Mouse (Mus musculus) midbrain, embryonic 15.5 days (tissue): ENCODE measurements around the gene Gm21954. TPM values are rescaled to one million over a fixed set of nuclear protein-coding genes. Genes with fewer than 3 reads are reported as not detected.

Experiments used
- ATAC-seq: fragments of 200-750 bp; cut with Nextera tagmentation; replicated peaks from 2 replicates; pipeline ENCODE4 v1.8.0; 2017; ENCODE audit warnings: moderate TSS enrichment
- H3K27ac ChIP-seq: fragments of 300-500 bp; sonication (generic); 2 replicates; pipeline ENCODE4 v1.5.1; 2015; ENCODE audit warnings: mild to moderate bottlenecking, inconsistent platforms
- H3K27me3 ChIP-seq: fragments of 300-500 bp; sonication (generic); replicated peaks from 2 replicates; pipeline ENCODE4 v1.6.1; 2015; ENCODE audit warnings: inconsistent platforms
- H3K36me3 ChIP-seq: fragments of 300-500 bp; sonication (generic); replicated peaks from 2 replicates; pipeline ENCODE4 v1.6.1; 2015; ENCODE audit warnings: inconsistent platforms
- H3K4me1 ChIP-seq: fragments of 300-500 bp; sonication (generic); 2 replicates; pipeline ENCODE4 v1.6.1; 2015; ENCODE audit warnings: inconsistent platforms
- H3K4me2 ChIP-seq: fragments of 300-500 bp; sonication (generic); 2 replicates; pipeline ENCODE4 v1.6.1; 2015; ENCODE audit warnings: inconsistent platforms, mild to moderate bottlenecking, moderate library complexity
- H3K4me3 ChIP-seq: fragments of 300-500 bp; sonication (generic); 2 replicates; pipeline ENCODE4 v1.5.1; 2015; ENCODE audit warnings: mild to moderate bottlenecking, inconsistent platforms
- H3K9ac ChIP-seq: fragments of 300-500 bp; sonication (generic); 2 replicates; pipeline ENCODE4 v1.6.1; 2015; ENCODE audit warnings: mild to moderate bottlenecking, inconsistent platforms
- H3K9me3 ChIP-seq: fragments of 300-500 bp; sonication (generic); 2 replicates; pipeline ENCODE4 v1.6.1; 2016; ENCODE audit warnings: inconsistent platforms
- WGBS: fragments of 180-500 bp; shearing (Covaris S2); methylation state at CpG from one replicate; pipeline ENCODE4 v1.1.7; 2015; ENCODE audit warnings: mixed read lengths; 5-methylcytosine and 5-hydroxymethylcytosine counted together
- polyA plus RNA-seq: library from polyadenylated mRNA; unstranded; fragments of >200 nt; fragmentation: Nextera tagmentation; extraction: Ambion mirVana; gene quantifications from 2 replicates; pipeline ENCODE4 v1.2.1, GENCODE M21; 2015

Gm21954 gene
- not detected in 2 replicates for polyA plus RNA-seq

- H3K4me3 ChIP-seq = no peak within 1 kb of the TSS
- H3K4me1 ChIP-seq = no peaks in the 10 kb centered on the region
- 89% methylated on average over 2 of the region's 2 CpGs for WGBS
- no peak for ATAC-seq
- no peaks in the 10 kb centered on the region for H3K9me3 ChIP-seq
- no peak within 1 kb of the TSS for H3K4me2 ChIP-seq
- no peaks in the 10 kb centered on the region for H3K27me3 ChIP-seq
- H3K9ac ChIP-seq = no peak within 1 kb of the TSS
- H3K36me3 ChIP-seq = no peaks in the 10 kb centered on the region
- H3K27ac ChIP-seq = no peak within 1 kb of the TSS
These were observed at the start of gene Gm21954 for GRCm38 (mm10) chr3:55472110-55472509. Gm21954 (minus strand) TSS chr3:55472210.

GRCm38 (mm10) chr3:55521776-55522175, 49.8 kb upstream of the Gm21954 start:
- WGBS = 36% methylated on average over 8 of the region's 8 CpGs
- H3K4me2 ChIP-seq = 0 out of 2 replicates have a peak overlapping the region, but pooled peaks have one; percentile 3
- no peak; the same call in 1 of the 2 replicates for ATAC-seq
- no peaks in the 10 kb centered on the region for H3K9me3 ChIP-seq
- peak overlapping the region; percentile 79 for H3K27ac ChIP-seq
- H3K4me3 ChIP-seq = no peak overlapping the region
- no peaks in the 10 kb centered on the region for H3K27me3 ChIP-seq
- 0 out of 2 replicates have a peak, but pooled peaks cover 4% of the 10 kb centered on the region for H3K36me3 ChIP-seq
- H3K9ac ChIP-seq = no peak overlapping the region
- H3K4me1 ChIP-seq = peaks cover 60% of the 10 kb centered on the region

DNA sequence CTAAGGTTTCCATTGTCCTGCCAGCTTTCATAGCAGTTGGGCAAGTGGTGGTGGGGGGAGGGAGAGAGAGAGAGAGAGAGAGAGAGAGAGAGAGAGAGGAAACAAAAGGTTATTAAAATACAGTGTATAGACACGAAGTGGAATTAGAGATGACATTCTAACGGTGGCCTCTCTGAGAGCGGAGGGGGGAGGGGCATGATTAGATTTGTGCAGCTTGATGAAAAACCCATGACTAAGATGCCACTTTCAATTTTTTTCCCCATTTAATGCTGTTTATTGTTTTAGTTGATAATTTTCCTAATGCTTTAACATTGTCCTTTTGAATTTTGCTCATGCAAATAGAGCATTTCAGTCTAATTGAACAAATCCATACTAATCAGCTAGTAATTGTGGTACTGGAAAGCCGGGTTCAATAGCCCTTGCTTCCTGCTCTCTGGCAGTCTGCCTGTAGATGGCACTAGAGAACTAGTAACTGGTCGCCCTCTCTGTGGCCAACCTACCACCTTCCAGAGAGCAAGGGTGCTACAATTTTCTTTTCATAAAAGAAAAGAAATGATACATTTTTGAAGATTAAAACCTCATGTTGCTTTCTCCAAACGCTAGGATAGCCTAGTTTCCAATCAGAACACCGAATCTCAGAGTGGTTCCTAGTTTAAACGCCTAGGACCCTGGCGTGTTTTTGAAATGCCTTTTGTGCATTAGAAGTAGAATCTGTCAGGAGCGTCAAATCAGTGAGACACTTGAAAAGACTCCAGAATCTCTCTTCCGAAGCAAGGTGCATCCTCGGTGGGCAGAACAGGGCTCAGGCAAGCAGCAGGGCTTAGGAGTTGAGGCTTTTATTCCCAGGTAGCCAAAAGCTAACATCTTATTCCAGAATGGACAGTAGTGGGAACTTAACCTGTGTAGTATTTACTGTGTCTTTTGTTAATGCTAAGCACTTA, 48.5 kb upstream of the Gm21954 start:
- H3K9me3 ChIP-seq = no peaks in the 10 kb centered on the region
- 10% methylated on average over 12 of the region's 12 CpGs for WGBS
- peaks cover 52% of the 10 kb centered on the region for H3K4me1 ChIP-seq
- 0 out of 2 replicates have a peak overlapping the region, but pooled peaks have one; percentile 10 for H3K4me2 ChIP-seq
- peak; percentile 77 for ATAC-seq
- no peak overlapping the region for H3K9ac ChIP-seq
- H3K27ac ChIP-seq = peak overlapping the region; percentile 80
- no peaks in the 10 kb centered on the region for H3K27me3 ChIP-seq
- H3K36me3 ChIP-seq = 0 out of 2 replicates have a peak, but pooled peaks cover 4% of the 10 kb centered on the region
- H3K4me3 ChIP-seq = no peak overlapping the region

DNA sequence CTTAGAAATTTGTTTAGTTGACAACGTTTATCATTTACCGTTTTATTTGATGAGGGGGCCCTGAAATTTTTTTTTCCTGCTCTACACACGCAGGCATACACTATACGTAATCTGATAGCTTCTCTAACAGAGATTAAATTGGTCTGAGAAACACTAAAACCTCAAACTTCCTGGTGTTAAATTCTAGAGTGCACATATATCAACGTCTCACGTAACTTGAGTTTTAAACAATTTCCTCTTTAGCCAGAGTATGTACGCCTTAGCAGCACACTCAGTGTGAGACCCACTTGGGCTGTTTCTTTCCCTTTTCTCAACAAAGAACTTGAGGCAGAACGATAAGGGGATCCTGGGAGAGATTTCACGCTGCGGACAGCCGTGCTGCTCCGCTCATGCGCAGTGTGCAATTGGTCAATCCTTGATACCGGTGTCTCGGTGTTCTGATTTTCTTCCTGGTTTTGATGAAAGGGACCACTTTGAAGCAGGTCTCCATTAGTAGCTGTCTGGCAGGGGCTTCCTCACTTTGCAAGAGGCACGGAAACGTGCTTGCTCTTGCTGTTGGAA, 45.5 kb upstream of the Gm21954 start:
- WGBS = 73% methylated on average over 17 of the region's 17 CpGs
- Histone ChIP-seq H3K9ac (no peak overlapping the region), H3K9me3 (no peaks in the 10 kb centered on the region), H3K36me3 (peaks cover 9% of the 10 kb centered on the region), H3K4me3 (no peak overlapping the region), H3K4me1 (peaks cover 25% of the 10 kb centered on the region), H3K4me2 (no peak overlapping the region), H3K27ac (peak overlapping the region; percentile 44), H3K27me3 (no peaks in the 10 kb centered on the region)
- ATAC-seq = no peak

- Histone ChIP-seq H3K27ac (peak overlapping the region; percentile 31), H3K9me3 (no peaks in the 10 kb centered on the region), H3K4me2 (no peak overlapping the region), H3K4me3 (no peak overlapping the region), H3K4me1 (peaks cover 13% of the 10 kb centered on the region), H3K36me3 (peaks cover 9% of the 10 kb centered on the region), H3K27me3 (no peaks in the 10 kb centered on the region), H3K9ac (no peak overlapping the region)
- 51% methylated on average over 5 of the region's 5 CpGs for WGBS
- ATAC-seq = no peak
These were observed 44.0 kb upstream of the Gm21954 start for GRCm38 (mm10) chr3:55515966-55516365.

DNA sequence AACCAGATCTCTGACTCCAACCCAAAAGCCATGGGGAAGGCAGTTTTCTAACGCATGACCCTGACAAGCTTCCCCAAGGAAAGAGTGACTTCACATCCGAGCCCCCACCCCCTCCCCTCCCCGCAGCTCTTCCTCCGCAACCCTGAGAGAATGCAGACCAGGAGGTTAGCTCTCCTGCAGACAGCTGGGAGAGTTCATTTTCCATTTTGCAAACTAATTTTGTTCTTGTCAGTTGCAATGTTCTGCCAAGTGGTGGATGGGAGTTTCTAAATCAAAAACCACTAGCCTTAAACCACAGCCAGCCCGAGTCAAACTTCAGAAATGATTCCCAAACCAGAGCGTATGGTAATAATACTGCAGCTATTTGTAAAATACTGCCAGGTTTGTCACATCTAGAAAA, 39.6 kb upstream of the Gm21954 start:
- 69% methylated on average over 6 of the region's 6 CpGs for WGBS
- no peaks in the 10 kb centered on the region for H3K9me3 ChIP-seq

GRCm38 (mm10) chr3:55510198-55510597, 38.2 kb upstream of the Gm21954 start:
- Histone ChIP-seq H3K9me3 (no peaks in the 10 kb centered on the region), H3K4me2 (no peak overlapping the region), H3K27me3 (no peaks in the 10 kb centered on the region), H3K4me3 (no peak overlapping the region), H3K9ac (no peak overlapping the region), H3K36me3 (peaks cover 38% of the 10 kb centered on the region), H3K4me1 (no peaks in the 10 kb centered on the region), H3K27ac (no peak overlapping the region)
- no peak for ATAC-seq
- WGBS = 89% methylated on average over 7 of the region's 7 CpGs

More for the DNA sequence above, 39.6 kb upstream of the Gm21954 start:
- Histone ChIP-seq H3K36me3 (peaks cover 34% of the 10 kb centered on the region), H3K4me3 (no peak overlapping the region), H3K4me1 (no peaks in the 10 kb centered on the region), H3K4me2 (no peak overlapping the region), H3K9ac (no peak overlapping the region), H3K27me3 (no peaks in the 10 kb centered on the region), H3K27ac (0 out of 2 replicates have a peak overlapping the region, but pooled peaks have one; percentile 36)
- no peak for ATAC-seq

DNA sequence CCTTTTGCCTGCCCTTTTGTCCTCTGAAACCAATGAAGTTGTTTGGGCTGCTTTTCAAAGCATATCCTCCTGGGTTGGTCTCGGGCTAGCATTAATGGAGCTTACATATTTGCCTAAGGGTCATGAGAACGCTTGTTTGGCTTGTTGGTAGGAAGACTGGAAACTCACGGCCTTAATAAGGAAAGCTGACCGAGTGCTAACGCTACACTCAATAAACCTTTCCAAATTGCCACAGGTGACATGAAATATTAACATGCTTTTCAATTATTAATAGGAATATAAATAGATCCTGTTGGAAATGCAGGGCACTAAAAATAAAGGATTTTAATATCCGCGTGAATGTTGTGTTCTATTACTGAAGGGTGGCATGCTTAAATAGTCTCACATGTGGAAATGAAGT, 27.3 kb upstream of the Gm21954 start:
- Histone ChIP-seq H3K9me3 (no peaks in the 10 kb centered on the region), H3K9ac (no peak overlapping the region), H3K4me3 (no peak overlapping the region), H3K27ac (peak overlapping the region; percentile 47; the same call in 1 of the 2 replicates), H3K4me2 (no peak overlapping the region), H3K4me1 (peaks cover 3% of the 10 kb centered on the region; the same call in 1 of the 2 replicates), H3K36me3 (peaks cover 26% of the 10 kb centered on the region), H3K27me3 (no peaks in the 10 kb centered on the region)
- 64% methylated on average over 7 of the region's 7 CpGs for WGBS
- no peak for ATAC-seq

DNA sequence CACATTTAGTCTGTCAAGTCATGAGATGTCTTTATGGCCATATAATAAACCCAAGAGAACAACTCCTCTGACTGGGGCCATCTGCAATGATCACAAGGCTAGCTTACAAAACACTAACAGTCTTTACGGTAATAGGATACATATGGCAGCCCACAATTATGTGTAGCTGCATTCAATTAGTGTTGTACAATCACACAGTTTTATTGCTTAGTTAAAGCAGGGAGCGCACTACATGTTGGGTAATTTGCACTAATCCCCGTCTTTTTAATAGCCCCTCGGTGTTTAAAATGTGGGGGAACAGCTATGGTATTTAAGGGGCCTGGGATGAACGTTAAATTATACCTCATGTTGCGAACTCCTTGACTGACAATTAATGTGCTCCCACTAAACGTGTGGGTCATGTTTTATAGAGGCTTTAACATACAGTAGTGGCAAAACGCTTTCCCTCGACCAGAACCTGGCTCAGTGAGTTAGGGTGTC, 24.5 kb upstream of the Gm21954 start:
- Histone ChIP-seq H3K4me3 (no peak overlapping the region), H3K27ac (no peak overlapping the region), H3K9me3 (no peaks in the 10 kb centered on the region), H3K36me3 (peaks cover 13% of the 10 kb centered on the region), H3K9ac (no peak overlapping the region), H3K4me1 (peaks cover 3% of the 10 kb centered on the region; the same call in 1 of the 2 replicates), H3K27me3 (no peaks in the 10 kb centered on the region), H3K4me2 (no peak overlapping the region)
- WGBS = 74% methylated on average over 9 of the region's 9 CpGs
- no peak for ATAC-seq

GRCm38 (mm10) chr3:55495866-55496265, 23.9 kb upstream of the Gm21954 start:
- Histone ChIP-seq H3K9me3 (no peaks in the 10 kb centered on the region), H3K36me3 (peaks cover 15% of the 10 kb centered on the region), H3K9ac (no peak overlapping the region), H3K4me3 (no peak overlapping the region), H3K27ac (no peak overlapping the region), H3K4me1 (peaks cover 3% of the 10 kb centered on the region; the same call in 1 of the 2 replicates), H3K27me3 (no peaks in the 10 kb centered on the region), H3K4me2 (no peak overlapping the region)
- WGBS = 19% methylated on average over 4 of the region's 4 CpGs
- ATAC-seq = no peak

- no peak overlapping the region for H3K9ac ChIP-seq
- peaks cover 14% of the 10 kb centered on the region for H3K36me3 ChIP-seq
- peaks cover 3% of the 10 kb centered on the region; the same call in 1 of the 2 replicates for H3K4me1 ChIP-seq
- H3K4me3 ChIP-seq = no peak overlapping the region
- no peak overlapping the region for H3K4me2 ChIP-seq
- ATAC-seq = no peak
- no peaks in the 10 kb centered on the region for H3K27me3 ChIP-seq
- no peaks in the 10 kb centered on the region for H3K9me3 ChIP-seq
- H3K27ac ChIP-seq = no peak overlapping the region
- WGBS = 70% methylated on average over 7 of the region's 7 CpGs
These were observed 23.2 kb upstream of the Gm21954 start for GRCm38 (mm10) chr3:55495231-55495630.

DNA sequence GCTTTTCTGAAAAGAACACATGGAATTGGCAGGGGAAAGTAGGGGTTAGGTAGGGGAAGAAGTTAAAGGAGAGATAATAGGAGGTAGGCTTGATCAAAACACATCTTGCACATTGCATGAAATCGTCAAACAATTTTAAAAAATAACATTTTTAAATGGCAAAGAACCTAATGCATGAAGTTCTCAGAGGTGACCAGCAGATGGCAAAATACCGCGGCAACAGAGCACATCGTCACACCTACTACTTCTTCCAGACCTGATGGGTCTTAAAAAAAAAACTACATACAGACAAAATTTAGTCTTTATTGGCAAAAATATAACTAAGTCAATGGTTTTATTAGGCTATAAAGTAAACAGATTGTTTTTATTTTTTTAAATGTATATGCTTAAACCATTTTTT, 22.3 kb upstream of the Gm21954 start:
- peaks cover 14% of the 10 kb centered on the region for H3K36me3 ChIP-seq
- 52% methylated on average over 4 of the region's 4 CpGs for WGBS
- no peak overlapping the region for H3K4me3 ChIP-seq
- peaks cover 3% of the 10 kb centered on the region; the same call in 1 of the 2 replicates for H3K4me1 ChIP-seq
- ATAC-seq = no peak
- no peak overlapping the region for H3K4me2 ChIP-seq
- no peak overlapping the region for H3K9ac ChIP-seq
- H3K9me3 ChIP-seq = no peaks in the 10 kb centered on the region
- H3K27me3 ChIP-seq = no peaks in the 10 kb centered on the region
- H3K27ac ChIP-seq = no peak overlapping the region
